Mouse (Mus musculus) erythroblast, adult 5-6 weeks (primary cell): ENCODE results near the gene Slc39a8. TPM values are rescaled to one million over a fixed set of nuclear protein-coding genes. Genes with fewer than 3 reads are reported as not detected.

Experiments used
- ATAC-seq: replicated peaks from 2 replicates; pipeline ENCODE4 v1.8.0; 2016; ENCODE audit warnings: moderate number of reproducible peaks, mild to moderate bottlenecking, moderate TSS enrichment, inconsistent platforms; ENCODE audit not compliant: poor library complexity, low FRiP score, severe bottlenecking
- total RNA-seq, 2 experiments: library from RNA; stranded (forward) in 1 of 2; stranded (reverse) in 1 of 2; fragments of 150-400 nt in 1 of 2; fragments of 200-764, 138-1000 nt in 1 of 2; gene quantifications; 2 replicates each; pipeline versions ENCODE4 v1.2.3 to v1.2.4; 2015 to 2017; ENCODE audit warnings: low replicate concordance in 2 of 2

The Slc39a8 gene
- total RNA-seq (2015; ENCODE audit: low replicate concordance) (8.5 and 12.5 TPM in 2 replicates), total RNA-seq (2017; ENCODE audit: low replicate concordance) (4.0 and 6.8 TPM in 2 replicates)

DNA sequence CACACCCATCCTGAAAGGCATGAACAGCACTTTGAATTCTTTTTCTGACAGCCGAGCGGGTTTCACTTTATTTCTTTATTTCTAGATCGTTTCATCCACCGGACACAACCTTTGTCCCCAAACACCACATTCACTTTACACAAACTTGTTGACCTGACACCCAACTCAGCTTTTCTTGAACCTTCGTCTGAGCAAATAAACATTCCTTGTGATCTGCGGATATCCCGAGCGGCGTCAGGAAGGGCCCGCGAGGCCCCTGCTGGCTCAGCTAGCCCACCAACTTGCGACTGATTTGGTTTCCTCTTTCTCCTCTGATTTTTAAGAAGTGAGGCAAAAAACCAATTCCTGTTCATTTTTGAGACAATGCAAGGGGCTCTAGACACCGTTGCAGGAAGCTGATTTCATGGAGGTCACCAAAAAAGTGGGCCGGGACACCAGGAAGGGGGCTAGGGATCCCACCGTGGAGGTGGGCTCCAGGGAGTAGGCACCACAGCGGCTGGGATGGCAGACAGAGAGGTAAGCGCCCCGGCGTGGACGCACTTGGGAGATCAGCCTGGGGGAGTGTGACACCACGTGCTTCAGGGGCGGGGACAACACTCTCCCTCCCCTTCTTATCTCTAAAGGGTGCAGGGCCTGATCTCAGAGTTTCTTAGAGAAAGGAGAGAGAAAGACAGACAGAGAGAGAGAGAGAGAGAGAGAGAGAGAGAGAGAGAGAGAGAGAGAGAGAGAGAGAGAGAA lies at the start of gene Slc39a8:
TSS of gene Slc39a8 (plus strand) at position 264 of the 738 bp plus-strand sequence.
- ATAC-seq, result peak; percentile 94

DNA sequence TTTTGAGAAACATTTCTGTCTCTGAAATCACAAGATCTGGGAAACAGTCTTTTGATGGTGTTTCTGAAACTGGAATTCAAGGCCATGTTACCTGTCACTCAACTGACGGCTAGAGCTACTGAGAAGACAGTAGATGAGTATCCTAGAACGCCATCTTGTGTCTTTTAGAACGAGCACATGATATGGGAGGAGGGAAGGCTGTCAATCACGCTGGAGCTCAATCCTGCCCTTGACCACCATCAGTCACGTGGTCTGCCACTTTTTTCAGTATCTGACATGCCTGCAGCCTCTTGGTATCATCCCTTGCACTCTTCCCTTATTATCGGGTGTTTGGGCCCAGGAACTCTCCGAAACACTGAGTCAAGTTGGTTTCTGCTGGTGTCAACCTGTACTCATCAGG lies 40.0 kb upstream of the Slc39a8 start:
- no peak for ATAC-seq

DNA sequence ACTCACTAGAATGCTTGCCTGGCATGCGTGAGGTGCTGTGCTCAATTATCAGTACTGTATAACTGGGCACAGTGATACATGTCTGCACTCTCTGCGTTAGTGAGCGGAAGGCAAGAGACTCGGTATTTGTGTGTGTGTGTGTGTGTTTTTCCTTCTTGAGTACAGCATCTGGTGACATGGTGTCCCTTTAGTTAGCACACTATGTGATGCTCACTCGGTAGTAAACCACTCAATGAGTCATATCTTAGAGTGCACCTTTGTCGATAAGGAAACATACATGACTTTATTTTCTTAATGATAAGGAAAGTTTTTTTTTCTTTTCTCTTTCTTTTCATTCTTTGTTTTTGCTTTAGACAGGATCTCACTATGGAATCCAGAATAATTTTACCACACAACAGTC lies 29.0 kb upstream of the Slc39a8 start:
- ATAC-seq, result no peak

DNA sequence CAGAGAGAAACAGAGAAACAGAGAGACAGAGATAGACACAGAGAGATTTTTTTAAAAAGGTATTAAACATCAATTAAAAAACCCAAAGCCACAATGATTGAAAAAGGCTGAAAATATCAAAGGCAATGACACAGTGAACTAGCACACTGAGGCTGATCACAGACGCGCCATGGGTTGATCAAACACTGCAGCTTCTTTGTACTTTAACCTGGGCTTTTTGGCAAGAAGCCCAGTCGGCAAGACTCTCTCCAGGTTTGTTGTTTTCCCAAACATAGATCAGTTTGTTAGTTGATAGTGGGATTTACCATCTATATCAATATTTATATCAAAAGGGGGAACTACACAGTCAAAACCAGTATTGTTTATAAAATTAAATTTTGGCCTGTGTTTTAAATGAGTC lies 26.8 kb upstream of the Slc39a8 start:
- no peak for ATAC-seq

DNA sequence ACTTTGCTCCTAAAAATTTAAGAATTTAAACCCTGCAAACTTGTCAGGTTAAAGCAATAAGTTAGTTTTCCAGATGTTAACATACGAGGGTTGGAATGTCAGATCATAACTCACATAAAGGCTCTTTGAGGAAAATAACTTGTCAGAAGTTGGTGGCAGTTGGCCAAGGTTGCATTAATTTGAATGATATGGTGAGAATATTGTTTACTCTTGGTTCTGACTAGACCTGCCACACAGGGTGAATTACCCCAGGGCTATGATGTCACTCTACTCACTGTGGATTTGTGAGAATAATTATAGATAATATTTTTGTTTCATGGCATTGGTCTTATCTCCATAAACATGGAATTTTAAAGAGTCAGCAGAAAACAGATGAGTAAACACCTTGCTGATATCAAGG lies 26.4 kb upstream of the Slc39a8 start:
- no peak for ATAC-seq

DNA sequence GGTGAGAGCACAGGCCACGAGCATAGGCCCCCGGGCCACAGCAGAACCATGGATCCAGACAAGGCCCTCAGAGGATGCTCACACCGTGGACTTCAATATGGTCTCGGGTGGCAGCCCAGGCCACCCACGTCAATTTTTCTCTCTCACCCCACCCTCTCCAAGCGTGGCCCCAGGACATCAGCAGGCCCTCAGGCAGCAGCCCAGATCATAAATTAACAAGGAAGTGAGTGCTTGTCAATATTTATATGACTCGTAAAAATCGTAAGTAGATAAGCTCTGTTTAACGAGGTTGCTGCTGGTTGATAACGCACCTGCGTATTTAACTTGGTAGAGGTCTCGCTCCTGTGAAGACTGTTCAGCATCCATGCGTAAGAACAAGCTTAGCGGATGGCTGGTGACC lies 10.4 kb upstream of the Slc39a8 start:
- no peak for ATAC-seq

DNA sequence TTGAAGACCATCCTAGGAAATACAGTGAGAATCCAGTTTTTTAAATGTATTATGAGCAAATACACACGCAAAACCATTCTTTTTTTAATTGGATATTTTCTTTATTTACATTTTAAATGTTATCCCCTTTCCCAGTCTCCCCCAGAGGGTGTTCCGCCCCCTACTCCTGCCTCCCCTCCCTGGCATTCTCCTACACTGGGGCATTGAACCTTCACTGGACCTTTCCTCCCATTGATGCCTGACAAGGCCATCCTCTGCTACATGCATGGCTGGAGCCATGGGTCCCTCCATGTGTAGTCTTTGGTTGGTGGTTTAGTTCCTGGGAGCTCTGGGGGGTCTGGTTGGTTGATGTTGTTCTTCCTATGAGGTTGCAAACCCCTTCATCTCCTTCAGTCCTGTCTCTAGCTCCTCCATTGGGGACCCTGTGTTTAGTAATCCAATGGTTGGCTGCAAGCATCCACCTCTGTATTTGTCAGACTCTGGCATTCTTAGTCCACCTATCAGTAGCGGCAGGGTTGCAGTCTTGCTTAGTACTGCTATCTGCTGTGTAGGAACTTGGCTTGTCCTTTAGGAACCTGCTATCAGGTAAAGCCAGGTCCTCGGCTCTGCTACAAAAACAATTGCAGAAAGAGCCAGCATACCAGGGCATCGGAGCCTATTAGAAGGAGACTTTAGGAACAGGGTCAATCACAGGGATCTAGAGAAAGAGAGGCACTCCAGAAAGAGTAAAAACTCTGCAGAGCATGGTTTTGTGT lies 8.9 kb upstream of the Slc39a8 start:
- no peak for ATAC-seq

DNA sequence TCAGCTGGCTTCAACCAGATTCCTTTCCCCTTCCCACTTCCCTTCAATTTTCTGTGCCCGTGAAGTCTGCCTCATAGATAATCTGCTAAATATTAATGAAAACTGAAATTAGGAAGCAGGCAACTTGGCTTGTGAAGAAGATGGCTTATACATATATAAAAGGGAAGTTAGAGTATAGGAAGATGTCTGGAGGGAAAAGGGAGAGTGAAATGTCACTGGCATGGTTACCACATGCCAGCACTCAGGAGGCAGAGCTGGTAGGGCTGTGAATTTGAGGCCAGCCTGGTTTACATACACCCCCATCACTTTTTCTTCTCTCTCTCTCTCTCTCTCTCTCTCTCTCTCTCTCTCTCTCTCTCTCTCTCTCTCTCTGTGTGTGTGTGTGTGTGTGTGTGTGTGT lies 8.0 kb upstream of the Slc39a8 start:
- ATAC-seq, result no peak

DNA sequence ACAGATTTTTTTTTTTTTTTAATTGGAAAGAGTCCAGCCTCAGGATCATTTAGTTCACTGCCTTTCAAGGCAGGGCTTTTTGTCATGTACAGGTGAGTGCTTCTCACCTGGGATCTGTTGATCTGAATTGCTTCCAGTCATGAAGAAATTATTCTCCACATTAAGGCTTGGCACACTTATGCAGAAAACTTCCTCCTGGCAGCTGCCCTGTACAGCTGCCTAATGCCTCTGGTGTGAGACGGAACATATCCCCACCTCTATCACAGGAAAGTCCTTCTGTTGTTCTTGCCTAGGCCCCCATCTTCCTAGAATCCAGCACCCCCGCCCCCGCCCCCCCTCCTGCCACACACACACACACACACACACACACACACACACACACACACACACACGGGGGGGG lies 643 bp upstream of the Slc39a8 start:
- no peak for ATAC-seq

DNA sequence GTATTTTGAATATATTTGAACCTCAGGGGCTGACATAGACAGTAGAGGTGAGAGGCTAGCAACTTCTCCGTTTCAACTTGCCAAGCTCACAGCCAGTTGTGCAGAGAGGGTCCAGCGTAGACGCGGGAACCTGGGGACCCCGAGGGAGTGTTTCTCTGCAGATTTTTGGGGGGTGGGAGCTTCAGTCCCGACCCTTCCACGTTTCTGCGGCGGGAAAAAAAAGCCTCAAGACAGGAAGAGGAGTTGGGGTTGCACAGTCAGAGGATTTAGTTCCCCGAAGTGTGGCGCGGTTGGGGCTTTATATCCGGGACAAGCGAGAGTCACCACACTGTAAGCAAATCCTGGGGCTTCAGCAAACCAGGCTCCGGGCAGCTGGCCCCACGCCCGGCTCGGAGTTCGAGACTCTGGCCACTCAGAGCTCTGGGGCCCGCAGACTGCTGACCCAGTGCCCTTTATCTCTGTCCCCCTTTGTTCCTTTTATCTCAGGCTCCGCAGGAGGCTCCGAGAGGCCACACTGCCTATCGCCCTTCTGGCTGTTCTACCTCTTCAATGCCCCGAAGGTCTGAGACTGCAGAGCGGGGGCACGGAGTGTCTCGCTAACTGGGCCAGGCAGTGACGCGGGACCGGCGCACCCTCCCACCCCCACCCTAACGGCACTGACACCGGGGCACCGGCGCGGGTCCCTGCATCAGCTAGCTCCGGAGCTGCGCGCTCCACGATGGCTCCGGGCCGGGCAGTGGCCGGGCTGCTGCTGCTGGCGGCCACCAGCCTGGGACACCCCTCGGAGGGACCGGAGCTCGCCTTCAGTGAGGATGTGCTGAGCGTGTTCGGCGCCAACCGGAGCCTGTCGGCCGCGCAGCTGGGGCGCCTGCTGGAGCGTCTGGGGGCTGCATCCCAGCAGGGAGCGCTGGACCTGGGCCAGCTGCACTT lies 940 bp downstream of the Slc39a8 start:
- peak; percentile 58 for ATAC-seq

DNA sequence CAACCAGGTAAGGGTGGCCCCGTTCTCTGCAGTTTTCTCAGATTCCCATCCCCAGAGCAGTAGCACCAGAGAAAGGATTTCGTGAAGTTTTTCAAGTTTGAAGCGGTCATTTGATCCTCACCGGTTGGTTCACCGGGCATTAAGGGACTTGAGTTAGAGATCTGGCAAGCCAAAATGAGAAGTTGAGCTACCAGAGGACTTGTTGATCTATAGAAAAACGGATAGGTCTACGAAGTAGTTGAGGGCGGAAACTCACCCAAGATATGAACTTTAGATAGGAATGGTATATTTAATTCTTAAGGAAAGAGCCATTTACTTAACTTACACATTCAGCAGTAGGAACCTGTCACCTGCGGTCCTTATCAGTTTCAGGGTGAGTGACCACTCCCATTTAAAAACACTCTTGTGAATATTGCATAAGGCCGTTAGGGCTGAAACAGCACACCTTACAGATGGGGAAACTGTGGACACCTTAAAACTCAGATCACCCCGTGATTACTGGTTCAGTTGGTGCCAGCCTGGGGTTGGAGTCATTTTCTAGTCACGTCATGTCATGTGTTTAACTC lies 1.7 kb downstream of the Slc39a8 start:
- no peak for ATAC-seq

DNA sequence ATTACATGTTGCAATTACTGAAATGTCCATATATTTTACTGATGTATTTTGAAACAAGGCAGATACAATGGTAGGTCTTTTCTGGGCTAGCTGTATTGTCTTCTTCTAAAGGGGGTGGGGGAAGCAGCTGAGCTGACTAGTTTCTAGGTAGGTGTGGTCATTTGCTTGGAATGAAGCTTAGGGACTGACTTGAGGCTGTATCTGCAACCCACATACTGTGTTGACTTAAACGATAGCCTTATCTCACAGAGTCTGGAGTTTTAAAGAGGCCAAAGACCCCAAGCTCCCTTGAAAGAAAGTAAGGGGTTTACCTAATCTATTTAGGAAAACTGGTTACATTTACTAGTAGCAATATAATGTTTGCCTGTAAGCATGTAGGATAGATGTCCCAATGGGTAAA lies 2.9 kb downstream of the Slc39a8 start:
- no peak for ATAC-seq

DNA sequence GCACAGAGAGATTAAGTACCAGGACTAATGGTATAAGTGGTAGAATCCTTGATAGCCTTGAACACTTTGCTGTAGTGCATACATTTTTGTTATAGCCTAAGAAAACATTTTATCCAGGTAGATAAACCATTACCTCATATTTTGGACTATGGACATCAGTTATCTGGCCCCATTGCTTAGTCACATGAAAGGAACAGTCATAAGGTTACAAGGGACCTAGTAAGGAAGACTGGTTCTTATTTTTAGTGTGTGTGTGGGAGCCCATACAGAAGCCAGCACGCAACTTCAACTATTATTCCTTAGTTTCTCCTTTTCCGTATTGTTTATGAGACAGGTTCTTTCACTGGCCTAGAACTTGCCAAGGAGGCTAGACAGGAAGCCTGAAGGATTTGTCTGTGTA lies 7.4 kb downstream of the Slc39a8 start:
- ATAC-seq, result no peak

DNA sequence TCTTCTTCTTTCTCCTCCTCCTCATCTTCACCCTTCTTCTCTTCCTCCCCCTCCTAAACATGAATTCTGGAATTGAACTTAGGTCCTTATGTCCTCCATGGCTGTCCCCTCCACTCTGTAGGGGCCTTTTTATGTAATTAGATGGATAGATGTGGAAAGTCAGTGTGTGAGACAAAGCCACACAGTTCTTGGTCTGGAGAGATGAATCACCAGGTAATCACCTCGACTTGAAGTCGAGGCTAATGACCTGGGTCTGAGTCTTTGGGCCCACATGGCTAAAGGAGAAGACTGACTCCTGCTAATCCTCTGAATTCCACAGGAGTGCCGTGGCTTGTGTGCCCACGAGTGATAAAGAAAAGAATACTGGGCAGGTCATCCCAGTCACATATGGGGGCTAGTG lies 7.8 kb downstream of the Slc39a8 start:
- ATAC-seq, result no peak

DNA sequence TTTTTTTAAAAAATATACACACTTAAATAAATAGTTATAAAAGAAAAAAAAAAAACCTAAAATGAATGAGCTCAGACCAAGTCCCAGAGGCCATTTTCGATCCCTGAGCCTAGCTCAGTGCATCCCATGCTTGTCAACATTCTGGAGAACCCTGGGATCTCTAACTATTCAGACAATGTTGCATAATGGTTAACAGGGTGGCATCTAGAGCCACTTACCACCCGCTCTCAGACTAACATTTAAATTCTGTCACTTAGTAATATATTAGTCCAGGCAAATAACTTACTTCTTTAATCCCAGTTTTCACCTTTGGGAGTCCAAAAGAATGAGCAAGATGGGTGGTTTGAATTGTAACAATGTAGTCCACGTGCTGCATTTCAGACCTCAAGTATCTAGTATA lies 9.9 kb downstream of the Slc39a8 start:
- no peak for ATAC-seq

DNA sequence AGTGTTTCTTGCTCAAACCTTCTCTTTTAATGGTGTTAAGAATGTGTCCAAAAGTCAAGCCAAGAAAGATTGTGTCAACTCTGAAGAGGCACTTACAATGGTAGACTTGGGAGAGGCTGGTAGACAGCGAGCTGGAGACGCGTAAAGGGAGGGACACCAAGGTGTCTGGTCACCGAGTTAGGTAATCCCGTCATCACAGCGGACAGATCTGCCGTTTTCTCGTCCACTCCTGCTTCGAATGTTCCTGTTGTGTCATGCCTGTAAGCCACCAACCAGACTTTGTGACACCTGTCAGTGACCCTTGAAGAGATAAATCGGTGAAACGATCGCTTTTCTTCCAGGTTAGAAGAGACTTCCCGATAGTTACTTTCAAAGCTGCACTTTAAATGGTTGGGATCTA lies 14.5 kb downstream of the Slc39a8 start:
- no peak for ATAC-seq

DNA sequence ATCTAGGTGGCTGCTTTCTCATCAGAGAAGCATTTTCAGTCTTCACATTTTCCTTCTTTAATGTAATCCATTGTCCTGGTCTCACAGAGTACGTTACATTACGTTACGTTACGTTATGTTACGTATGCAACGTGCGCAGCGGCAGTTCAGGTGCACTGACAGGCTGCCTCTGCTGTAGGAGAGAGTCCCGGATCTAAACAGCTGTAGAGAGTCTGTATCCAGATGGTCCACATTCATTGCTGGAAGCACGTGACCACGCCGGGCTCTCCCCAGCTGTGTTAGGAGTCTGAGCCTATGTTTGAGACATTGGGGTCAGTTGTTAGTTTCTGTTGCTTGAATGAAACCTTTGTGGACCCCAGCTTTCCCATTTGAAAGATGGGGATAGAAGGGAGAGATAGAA lies 15.1 kb downstream of the Slc39a8 start:
- no peak for ATAC-seq

DNA sequence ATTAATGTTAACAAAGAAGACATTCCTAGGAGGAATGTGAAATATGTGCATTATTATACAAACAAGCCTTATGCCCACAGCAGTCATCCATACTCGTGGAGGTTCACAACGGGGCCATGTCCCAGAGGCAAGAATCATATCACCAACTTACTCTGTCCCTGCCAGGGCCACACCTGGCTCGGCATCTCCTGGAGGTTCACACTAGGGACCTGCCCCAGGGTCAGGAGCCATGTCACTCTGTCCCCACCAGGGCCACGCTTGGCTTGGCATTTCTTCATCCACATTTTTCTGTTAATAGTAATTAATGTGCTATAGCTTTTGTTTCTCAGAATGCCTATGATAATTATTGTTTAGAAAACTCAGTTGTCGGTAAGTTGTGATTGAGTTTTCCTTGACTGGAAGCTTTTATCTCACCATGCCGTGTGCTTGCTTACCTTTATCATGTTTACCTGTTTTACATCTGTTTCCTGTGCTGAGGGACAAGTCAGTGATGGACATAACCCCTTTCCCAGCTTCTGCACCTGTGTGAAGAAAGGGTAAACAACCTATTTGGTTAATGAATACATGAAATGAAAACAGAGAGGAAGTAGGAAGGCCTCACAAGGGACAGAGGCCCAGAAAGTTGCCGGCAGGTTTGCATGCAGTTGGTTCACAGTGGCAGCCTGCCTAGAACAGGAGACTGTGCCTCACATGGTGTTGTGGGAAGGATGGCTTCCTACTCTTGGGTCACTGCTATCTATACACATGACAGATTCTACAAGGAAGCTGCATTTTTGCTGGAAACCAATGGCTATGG lies 16.8 kb downstream of the Slc39a8 start:
- ATAC-seq, result no peak

DNA sequence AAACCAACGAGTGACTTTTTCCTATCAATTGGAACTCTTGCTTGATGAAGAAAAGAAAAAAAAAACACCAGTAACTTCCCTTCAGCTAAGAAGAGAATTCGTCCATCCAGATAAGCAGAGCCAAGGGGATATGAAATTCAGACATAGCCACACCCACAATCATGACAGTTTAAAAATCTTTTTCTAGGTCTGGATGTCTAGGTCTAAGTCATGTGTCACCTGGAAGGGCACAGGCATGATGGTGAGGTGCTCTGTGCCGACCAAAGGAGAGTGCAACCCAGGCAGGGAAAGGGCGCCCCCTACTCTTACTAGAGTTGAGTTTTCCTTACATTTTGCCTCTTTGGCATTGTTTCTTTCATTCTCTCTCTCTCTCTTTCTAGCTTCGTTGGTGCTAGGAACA lies 18.1 kb downstream of the Slc39a8 start:
- peak; percentile 49 for ATAC-seq
